In genomic region chr15:59876279-59876742, GRCm38 (mm10) we compare ENCODE assay signal across 14 mouse cellular contexts.
DNase-seq lines count a peak whose midpoint lies in the region; ATAC-seq and TF ChIP-seq lines count a peak whose summit lies in the region.
"Had no signal": no experiment of that assay in that cellular context is flagged by ENCODE, and none has a peak within 500 bp of the region (broad histone marks: within the 10 kb centered on the region; RNA-seq: fewer than 3 reads in every experiment).

No protein-coding gene starts in this region.

- no peak for TF ChIP-seq EP300 in stomach, postnatal 0 days (optimal IDR thresholded peaks at IDR 0.05)

- H3K4me1 ChIP-seq in hindbrain, embryonic 14.5 days (replicated peaks; ENCODE audit: control insufficient read depth, insufficient read depth, low read length), result no peaks in the 10 kb centered on the region
- no peaks in the 10 kb centered on the region for H3K4me1 ChIP-seq in hindbrain, embryonic 12.5 days
- H3K4me1 ChIP-seq in embryonic facial prominence, embryonic 14.5 days (ENCODE audit: control insufficient read depth, insufficient read depth, low read length), result no peaks in the 10 kb centered on the region
- no peaks in the 10 kb centered on the region for H3K4me1 ChIP-seq in stomach, postnatal 0 days (replicated peaks; ENCODE audit: control insufficient read depth, insufficient read depth)
- H3K4me1 ChIP-seq: heart, embryonic 12.5 days had no signal

- no peaks in the 10 kb centered on the region for H3K27me3 ChIP-seq in hindbrain, embryonic 14.5 days (ENCODE audit: control insufficient read depth, insufficient read depth, low read length)
- no peaks in the 10 kb centered on the region for H3K27me3 ChIP-seq in hindbrain, embryonic 12.5 days
- H3K27me3 ChIP-seq in embryonic facial prominence, embryonic 14.5 days (replicated peaks; ENCODE audit: control insufficient read depth, insufficient read depth, low read length), result no peaks in the 10 kb centered on the region
- no peaks in the 10 kb centered on the region for H3K27me3 ChIP-seq in stomach, postnatal 0 days (ENCODE audit: control insufficient read depth, insufficient read depth, low read length)
- H3K27me3 ChIP-seq: heart, embryonic 12.5 days had no signal

- no peak overlapping the region for H3K27ac ChIP-seq in hindbrain, embryonic 14.5 days
- H3K27ac ChIP-seq in hindbrain, embryonic 12.5 days, result no peak overlapping the region
- H3K27ac ChIP-seq in embryonic facial prominence, embryonic 14.5 days (replicated peaks; ENCODE audit: low read depth, low read length), result no peak overlapping the region
- no peak overlapping the region for H3K27ac ChIP-seq in stomach, postnatal 0 days (replicated peaks)

- no peak overlapping the region for H3K9ac ChIP-seq in hindbrain, embryonic 14.5 days
- no peak overlapping the region for H3K9ac ChIP-seq in hindbrain, embryonic 12.5 days
- H3K9ac ChIP-seq in embryonic facial prominence, embryonic 14.5 days (ENCODE audit: low read depth, low read length), result no peak overlapping the region
- no peak overlapping the region for H3K9ac ChIP-seq in stomach, postnatal 0 days (ENCODE audit: low read length)
- H3K9ac ChIP-seq: heart, embryonic 12.5 days had no signal

- WGBS in hindbrain, embryonic 14.5 days, result 60% methylated on average over 7 of the region's 7 CpGs
- 71% methylated on average over 7 of the region's 7 CpGs for WGBS in hindbrain, embryonic 12.5 days
- 69% methylated on average over 7 of the region's 7 CpGs for WGBS in embryonic facial prominence, embryonic 14.5 days
- WGBS in stomach, postnatal 0 days, result 73% methylated on average over 7 of the region's 7 CpGs

- peak; percentile 79 for DNase-seq in hindbrain, embryonic 14.5 days (ENCODE audit: low spot score)
- peak; percentile 20 for DNase-seq in thymus, postnatal 0 days (ENCODE audit: low spot score)
- no peak for DNase-seq in thymus, adult 18-20 months
- DNase-seq in embryonic facial prominence, embryonic 14.5 days (ENCODE audit: low spot score), result peak; percentile 32
- no peak for DNase-seq in stomach, postnatal 0 days (ENCODE audit: low spot score)
- DNase-seq in adrenal gland, postnatal 4 days (ENCODE audit: low spot score in 2 of 2), result no peak
- DNase-seq in natural killer cell, adult 2 months (ENCODE audit: low spot score in 2 of 2), result no peak
- DNase-seq: cerebellum, postnatal 25 days; kidney, adult 18-20 months; liver; right cerebral cortex, postnatal 25 days; thymus, postnatal 14 days had no signal

- H3K36me3 ChIP-seq in hindbrain, embryonic 14.5 days (replicated peaks; ENCODE audit: control insufficient read depth, insufficient read depth), result no peaks in the 10 kb centered on the region
- H3K36me3 ChIP-seq in hindbrain, embryonic 12.5 days, result no peaks in the 10 kb centered on the region
- no peaks in the 10 kb centered on the region for H3K36me3 ChIP-seq in embryonic facial prominence, embryonic 14.5 days (ENCODE audit: control insufficient read depth, insufficient read depth, low read length)
- H3K36me3 ChIP-seq in stomach, postnatal 0 days (ENCODE audit: control insufficient read depth, insufficient read depth, low read length), result no peaks in the 10 kb centered on the region
- H3K36me3 ChIP-seq: heart, embryonic 12.5 days had no signal

- no peak for ATAC-seq in hindbrain, embryonic 14.5 days (ENCODE audit: low FRiP score)
- no peak for ATAC-seq in hindbrain, embryonic 12.5 days (ENCODE audit: low FRiP score)
- no peak for ATAC-seq in embryonic facial prominence, embryonic 14.5 days (ENCODE audit: low read depth)
- no peak for ATAC-seq in stomach, postnatal 0 days (ENCODE audit: low FRiP score, low TSS enrichment)

- no peak overlapping the region for H3K4me2 ChIP-seq in hindbrain, embryonic 14.5 days (replicated peaks)
- no peak overlapping the region for H3K4me2 ChIP-seq in hindbrain, embryonic 12.5 days (replicated peaks)
- H3K4me2 ChIP-seq in embryonic facial prominence, embryonic 14.5 days (ENCODE audit: low read depth, low read length), result no peak overlapping the region
- H3K4me2 ChIP-seq in stomach, postnatal 0 days (replicated peaks; ENCODE audit: low read depth), result no peak overlapping the region
- H3K4me2 ChIP-seq: heart, embryonic 12.5 days had no signal

- H3K9me3 ChIP-seq in hindbrain, embryonic 14.5 days (ENCODE audit: control insufficient read depth, low read length), result no peaks in the 10 kb centered on the region
- no peaks in the 10 kb centered on the region for H3K9me3 ChIP-seq in hindbrain, embryonic 12.5 days (replicated peaks)
- no peaks in the 10 kb centered on the region for H3K9me3 ChIP-seq in embryonic facial prominence, embryonic 14.5 days (ENCODE audit: control insufficient read depth, low read length)
- H3K9me3 ChIP-seq in stomach, postnatal 0 days (ENCODE audit: control insufficient read depth, low read length), result no peaks in the 10 kb centered on the region
- H3K9me3 ChIP-seq: heart, embryonic 12.5 days had no signal

- H3K4me3 ChIP-seq in hindbrain, embryonic 14.5 days (replicated peaks; ENCODE audit: low read length), result no peak overlapping the region
- H3K4me3 ChIP-seq in hindbrain, embryonic 12.5 days, result no peak overlapping the region
- H3K4me3 ChIP-seq in embryonic facial prominence, embryonic 14.5 days (ENCODE audit: low read depth, low read length), result no peak overlapping the region
- H3K4me3 ChIP-seq in stomach, postnatal 0 days (ENCODE audit: low read depth, low read length), result no peak overlapping the region
- H3K4me3 ChIP-seq: heart, embryonic 12.5 days had no signal

- peak; percentile 50 for TF ChIP-seq CTCF in stomach, postnatal 0 days (IDR thresholded peaks at IDR 0.05; ENCODE audit: low read depth)

Comparison
In these comparisons a context has a peak if more than half of its experiments do, and no peak if none do; other contexts are left out.
1. DNase-seq: peak in hindbrain, embryonic 14.5 days (single experiment), thymus, postnatal 0 days (single experiment) and embryonic facial prominence, embryonic 14.5 days (single experiment); none in thymus, adult 18-20 months (0 of 2), stomach, postnatal 0 days (single experiment), adrenal gland, postnatal 4 days (0 of 2) and natural killer cell, adult 2 months (0 of 2).